Mouse (Mus musculus) v-Abl transformed pro-B cells (cell line): Measurements from ENCODE around the gene Ripk1.

Experiments used
- in situ Hi-C, 2 experiments: fragments of 400-800 bp; cut with MboI; formaldehyde crosslinking; loops; one replicate each; pipeline ENCODE4 v1.15.1; 2025; ENCODE audit not compliant: unreplicated experiment in 2 of 2

Ripk1 gene

DNA sequence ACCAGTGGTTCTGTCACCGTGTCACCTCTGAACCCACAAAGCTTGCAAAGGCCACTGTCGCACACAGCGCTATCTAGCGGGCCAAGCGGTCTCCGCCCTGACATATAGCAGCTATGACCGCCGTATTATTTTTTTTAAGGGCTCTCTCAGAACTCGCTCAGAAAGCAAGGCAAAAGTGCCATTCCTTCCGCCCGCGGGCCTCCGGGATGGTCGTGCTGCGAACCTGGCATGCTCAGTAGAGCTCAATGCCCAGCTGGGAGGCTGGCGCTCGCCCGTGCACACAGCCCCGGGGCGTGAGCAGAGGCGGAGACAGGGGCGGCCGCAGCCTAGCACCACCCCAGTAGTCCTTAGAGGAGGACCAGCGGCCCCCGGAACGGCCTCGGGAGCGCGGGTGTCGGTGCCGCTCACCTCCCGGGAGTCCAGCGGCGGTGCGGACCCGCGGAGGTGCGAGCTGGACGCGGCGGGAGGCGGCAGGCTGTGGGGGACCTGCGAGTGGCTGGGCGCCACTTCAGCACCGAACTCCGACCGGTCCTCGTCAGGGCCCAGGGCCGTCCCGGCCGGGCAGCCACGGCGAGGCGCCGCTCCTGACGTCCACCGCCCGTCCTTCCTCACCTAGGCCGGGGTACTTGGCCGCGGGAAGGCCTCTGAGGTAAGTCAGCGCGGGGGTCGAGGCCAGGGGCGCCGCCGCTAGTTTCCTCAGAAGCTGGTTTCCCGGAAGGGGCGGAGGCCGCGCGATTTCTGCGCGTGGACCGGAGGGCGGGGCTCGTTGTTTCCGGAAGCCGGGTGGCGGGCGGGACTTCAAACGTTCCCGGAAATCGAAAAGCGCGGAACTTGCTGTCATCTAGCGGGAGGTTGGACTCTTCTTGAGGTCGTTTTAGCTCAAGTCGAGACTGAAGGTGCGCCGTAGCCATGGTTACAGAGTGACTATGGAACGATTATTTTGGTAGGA lies at the start of gene Ripk1, which contains the start of gene Serpinb6a:
TSS of gene Ripk1 (plus strand) at position 306 of the 949 bp plus-strand sequence.
TSS of gene Serpinb6a (minus strand) at position 737 of the 949 bp plus-strand sequence.
- in situ Hi-C loops = no loop called here

DNA sequence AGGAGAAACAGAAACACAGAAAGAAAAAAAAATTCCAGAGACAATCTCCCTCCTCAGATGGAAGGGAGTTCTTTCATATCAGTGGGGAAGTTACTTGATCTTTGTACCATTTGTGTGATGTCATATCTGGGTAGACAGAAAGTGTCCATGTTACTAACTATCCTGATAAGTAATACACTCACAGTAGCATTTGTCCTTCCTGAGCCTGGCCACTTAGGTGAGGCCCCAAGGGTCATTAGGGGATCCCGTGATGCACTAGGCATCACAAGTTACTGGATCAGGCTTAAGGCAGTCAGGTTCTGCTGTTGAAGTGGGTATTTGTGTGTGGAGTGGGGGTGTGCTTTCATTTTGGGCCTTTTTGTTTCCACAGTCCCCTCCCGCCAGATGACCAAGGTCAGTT lies 49.2 kb upstream of the Ripk1 start:
- in situ Hi-C loops = loop anchor here (10.0 to 25.0 kb wide), 3 partner anchors 682 to 909 kb away; no protein-coding TSS in a partner anchor

DNA sequence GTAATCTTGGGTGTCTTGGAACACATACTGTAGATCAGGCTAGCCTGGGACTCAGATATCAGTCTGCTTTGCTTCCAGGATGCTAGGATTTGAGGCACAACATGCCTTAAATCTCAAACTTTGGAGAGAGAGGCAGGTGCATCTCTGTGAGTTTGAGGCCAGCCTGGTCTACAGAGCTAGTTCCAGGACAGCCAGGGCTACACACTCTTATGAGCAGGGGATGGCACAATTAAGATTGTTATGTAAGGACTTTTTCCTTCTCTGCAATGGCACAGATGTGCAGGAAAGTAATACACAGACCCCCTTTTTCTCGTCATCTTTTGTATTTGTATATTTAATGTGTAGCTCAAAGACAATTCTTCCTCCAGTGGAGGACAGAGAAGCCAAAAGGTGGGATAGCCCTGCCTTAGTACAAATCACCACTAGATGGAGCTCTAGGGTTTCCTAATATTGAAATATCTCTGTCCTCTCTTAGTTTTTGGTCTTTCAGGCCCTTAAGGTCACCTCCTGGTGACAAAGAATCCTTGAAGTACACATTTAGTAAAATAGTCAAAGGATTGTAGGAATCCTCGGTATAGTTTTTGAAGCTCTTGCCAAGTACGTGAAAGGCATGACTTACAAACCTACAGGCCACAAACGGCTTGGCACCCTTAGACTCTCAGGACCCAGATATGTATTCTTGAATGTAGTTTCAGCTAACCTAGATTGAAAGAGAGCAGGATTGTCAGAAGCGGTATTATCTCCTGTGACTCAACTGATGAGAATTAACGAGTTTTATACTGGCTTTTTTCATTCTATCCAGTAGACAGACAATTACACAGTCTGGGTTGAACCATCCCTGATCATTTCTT lies 45.4 kb upstream of the Ripk1 start:
- in situ Hi-C loops = loop anchor here (10.0 to 25.0 kb wide), 3 partner anchors 678 to 906 kb away; no protein-coding TSS in a partner anchor

GRCm38 (mm10) chr13:33959771-33960170 lies 42.4 kb upstream of the Ripk1 start:
- in situ Hi-C loops = loop anchor here (5.0 to 25.0 kb wide), 6 partner anchors 38 to 915 kb away; partner anchors contain the start of gene Prpf4b (in 1 of the 2)

- in situ Hi-C loops = loop anchor here (5.0 to 25.0 kb wide), 5 partner anchors 33 to 910 kb away; partner anchors contain the start of gene Prpf4b (in 1 of the 2)
Observed at GRCm38 (mm10) chr13:33964206-33965046, 37.7 kb upstream of the Ripk1 start, which contains the start of gene Nqo2. Nqo2 (plus strand) TSS chr13:33964687.

DNA sequence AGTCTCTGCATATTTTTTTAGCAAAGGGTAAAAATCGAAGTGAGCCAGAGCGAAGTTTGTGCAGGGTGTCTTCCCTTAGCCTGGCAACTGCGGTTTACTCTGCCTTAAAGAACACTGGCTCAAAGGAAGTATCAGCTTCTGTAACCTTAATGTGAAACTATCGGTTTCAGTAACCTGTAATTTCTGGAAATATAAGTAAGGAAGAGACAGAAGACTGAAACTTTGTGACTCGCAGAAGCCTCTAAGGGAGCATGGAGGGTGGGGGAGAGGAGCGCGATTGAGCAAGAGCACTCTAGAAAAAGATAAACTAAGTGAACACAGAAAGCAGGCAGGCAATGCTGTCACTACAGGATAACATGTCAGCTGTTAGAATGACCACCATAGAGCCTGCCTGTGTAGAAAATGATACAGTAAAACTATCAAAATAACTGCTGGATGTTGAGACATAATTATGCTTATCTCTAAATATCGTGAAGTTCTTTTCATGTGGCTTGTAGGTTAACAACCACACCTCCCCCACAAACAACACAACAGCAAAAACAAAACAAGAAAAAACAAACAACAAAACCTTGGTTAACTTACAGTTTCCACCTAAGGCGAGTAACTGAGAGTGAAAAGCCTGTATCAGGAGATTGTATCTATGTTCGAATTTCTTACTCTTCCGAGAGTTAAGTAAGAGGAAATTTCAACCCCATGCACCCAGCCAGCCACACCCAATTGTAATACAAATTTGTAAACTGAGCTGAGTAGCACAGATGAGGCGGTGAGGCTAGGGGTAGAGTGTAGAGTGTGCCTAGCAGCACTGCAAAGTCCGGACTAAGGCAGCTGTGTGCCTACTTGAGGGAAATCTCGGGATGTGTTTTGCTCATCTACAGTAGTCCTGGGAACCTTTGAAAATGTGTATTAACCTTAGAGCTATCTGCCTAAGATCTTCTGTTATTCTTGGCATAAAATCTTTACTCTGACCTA lies 36.8 kb upstream of the Ripk1 start:
- in situ Hi-C loops = loop anchor here (10.0 to 25.0 kb wide), 4 partner anchors 189 to 909 kb away; partner anchors contain the start of gene Prpf4b (in 1 of the 2)

GRCm38 (mm10) chr13:33966025-33966412 lies 36.1 kb upstream of the Ripk1 start:
- in situ Hi-C loops = loop anchor here (10.0 to 25.0 kb wide), 4 partner anchors 189 to 909 kb away; partner anchors contain the start of gene Prpf4b (in 1 of the 2)

- in situ Hi-C loops = loop anchor here (10.0 to 25.0 kb wide), 4 partner anchors 188 to 908 kb away; partner anchors contain the start of gene Prpf4b (in 1 of the 2)
Observed at GRCm38 (mm10) chr13:33966574-33966973, 35.6 kb upstream of the Ripk1 start.

- in situ Hi-C loops = loop anchor here in 1 of 2 experiments (25.0 kb wide), 1 partner anchor 1127 kb away; the partner anchor contains the start of gene Serpinb1a
Observed at GRCm38 (mm10) chr13:33989625-33990024, 12.5 kb upstream of the Ripk1 start.

DNA sequence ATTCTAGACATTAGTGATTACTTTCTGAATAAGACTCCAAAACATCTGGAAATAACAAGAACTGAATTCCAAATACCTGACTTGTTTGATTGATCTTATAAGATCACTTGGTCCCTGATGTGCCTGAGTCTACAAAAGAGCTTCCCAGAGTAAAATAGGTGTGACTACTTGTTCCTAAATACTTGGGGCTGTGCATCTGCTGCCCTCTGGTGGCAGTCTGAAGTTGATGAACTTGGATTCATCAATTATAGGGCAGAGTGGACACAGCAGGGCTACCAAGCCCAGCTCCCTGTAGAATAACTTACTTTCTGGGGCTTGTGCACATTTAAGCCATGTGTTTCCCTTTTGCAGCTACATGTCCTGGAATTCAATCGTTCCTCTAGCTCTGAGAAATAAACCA lies 7.0 kb upstream of the Ripk1 start:
- in situ Hi-C loops = loop anchor here (5.0 to 25.0 kb wide), 2 partner anchors 33 to 1133 kb away; partner anchors contain the start of genes Nqo2 (in 2 of the 2) and Serpinb1a (in 1 of the 2)

DNA sequence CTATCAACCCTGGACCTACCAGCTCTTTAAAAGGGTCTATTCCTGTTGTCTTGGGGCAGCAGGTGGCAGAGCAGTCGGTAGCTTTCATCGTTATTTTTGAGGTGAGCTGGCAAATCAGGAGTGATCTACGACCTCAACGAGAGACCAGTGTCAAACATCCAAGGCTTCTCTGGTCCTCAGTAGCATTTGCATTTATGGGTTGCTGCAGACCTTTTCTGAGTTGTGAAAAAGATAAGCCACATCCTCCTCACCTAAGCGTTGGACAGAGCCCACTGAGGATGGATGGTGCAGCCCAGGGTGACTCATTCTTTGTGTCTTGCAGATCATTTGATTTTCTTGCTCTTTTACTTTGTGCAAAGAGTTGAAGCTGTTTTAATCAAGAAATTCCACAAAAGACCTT lies 895 bp downstream of the Ripk1 start:
- in situ Hi-C loops = no loop called here

- in situ Hi-C loops = no loop called here
Observed at GRCm38 (mm10) chr13:34007234-34007633, 5.1 kb downstream of the Ripk1 start.

- in situ Hi-C loops = no loop called here
Observed at GRCm38 (mm10) chr13:34016927-34017569, 14.9 kb downstream of the Ripk1 start.

DNA sequence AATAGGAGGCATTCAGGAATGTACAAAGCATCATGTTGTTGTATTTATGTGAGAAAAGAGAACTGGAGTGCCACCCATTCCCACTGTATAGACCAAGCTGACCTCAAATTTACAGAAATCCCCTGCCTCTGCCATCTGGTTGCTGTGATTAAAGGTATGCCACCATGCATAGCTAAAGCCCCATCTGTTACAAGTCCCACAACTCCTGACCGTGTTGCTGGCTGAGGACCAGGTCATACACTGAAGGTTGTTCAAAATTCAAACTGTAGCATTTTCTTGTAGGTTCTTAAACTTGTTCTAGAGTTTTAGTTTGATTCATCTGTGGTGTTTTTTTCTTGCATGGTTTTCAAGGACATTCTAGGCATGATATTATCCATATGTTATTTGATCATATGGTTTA lies 16.4 kb downstream of the Ripk1 start:
- in situ Hi-C loops = no loop called here

- in situ Hi-C loops = no loop called here
Observed at GRCm38 (mm10) chr13:34021998-34022397, 19.8 kb downstream of the Ripk1 start.

GRCm38 (mm10) chr13:34032041-34032440 lies 29.9 kb downstream of the Ripk1 start:
- in situ Hi-C loops = loop anchor here in 1 of 2 experiments (25.0 kb wide), 1 partner anchor 830 kb away; no protein-coding TSS in a partner anchor

- in situ Hi-C loops = loop anchor here in 1 of 2 experiments (25.0 kb wide), 1 partner anchor 827 kb away; no protein-coding TSS in a partner anchor
Observed at GRCm38 (mm10) chr13:34035424-34035823, 33.3 kb downstream of the Ripk1 start.
